Mouse (Mus musculus) testis, adult 2 months (tissue): Measurements from ENCODE around the gene Dohh. TPM values are rescaled to one million over a fixed set of nuclear protein-coding genes. Genes with fewer than 3 reads are reported as not detected.
A peak's percentile ranks its signal among the peaks of the same experiment; 100 is the strongest.

Source experiments
- H3K27ac ChIP-seq: fragments of 200-500 bp; 2 replicates; pipeline ENCODE4 v1.5.1; 2012; ENCODE audit warnings: low read depth, low read length; ENCODE audit not compliant: control insufficient read depth, insufficient read depth
- H3K27me3 ChIP-seq: fragments of 200-500 bp; 2 replicates; pipeline ENCODE4 v1.6.1; 2012; ENCODE audit warnings: mild to moderate bottlenecking, low read length, moderate library complexity; ENCODE audit not compliant: control insufficient read depth, insufficient read depth
- H3K36me3 ChIP-seq: fragments of 200-500 bp; 2 replicates; pipeline ENCODE4 v1.6.1; 2012; ENCODE audit warnings: mild to moderate bottlenecking, low read length; ENCODE audit not compliant: control insufficient read depth, insufficient read depth
- H3K4me1 ChIP-seq: fragments of 200-500 bp; 2 replicates; pipeline ENCODE4 v1.6.1; 2012; ENCODE audit warnings: low read length; ENCODE audit not compliant: control insufficient read depth, insufficient read depth
- H3K4me3 ChIP-seq: fragments of 200-500 bp; 2 replicates; pipeline ENCODE4 v1.5.1; 2012; ENCODE audit warnings: low read depth, mild to moderate bottlenecking, low read length, moderate library complexity, mixed read lengths; ENCODE audit not compliant: control insufficient read depth
- CTCF ChIP-seq: fragments of 200-500 bp; IDR thresholded peaks from 2 replicates; pipeline ENCODE4 v1.5.1; 2012; ENCODE audit warnings: low read depth, mild to moderate bottlenecking, inconsistent platforms, low read length, moderate library complexity; ENCODE audit not compliant: control insufficient read depth, insufficient read depth, insufficient replicate concordance
- POLR2A ChIP-seq: fragments of 200-500 bp; IDR thresholded peaks from 2 replicates; pipeline ENCODE4 v1.6.1; 2012; ENCODE audit warnings: low read depth, mild to moderate bottlenecking, inconsistent platforms, low read length, moderate library complexity; ENCODE audit not compliant: control insufficient read depth
- polyA plus RNA-seq: library from polyadenylated mRNA; depleted of rRNA; stranded (reverse); fragments of >200 nt; gene quantifications from 2 replicates; pipeline ENCODE4 v1.2.3, GENCODE M21; 2012

Gene Dohh
- polyA plus RNA-seq, 1 experiment, result 38.5 TPM

DNA sequence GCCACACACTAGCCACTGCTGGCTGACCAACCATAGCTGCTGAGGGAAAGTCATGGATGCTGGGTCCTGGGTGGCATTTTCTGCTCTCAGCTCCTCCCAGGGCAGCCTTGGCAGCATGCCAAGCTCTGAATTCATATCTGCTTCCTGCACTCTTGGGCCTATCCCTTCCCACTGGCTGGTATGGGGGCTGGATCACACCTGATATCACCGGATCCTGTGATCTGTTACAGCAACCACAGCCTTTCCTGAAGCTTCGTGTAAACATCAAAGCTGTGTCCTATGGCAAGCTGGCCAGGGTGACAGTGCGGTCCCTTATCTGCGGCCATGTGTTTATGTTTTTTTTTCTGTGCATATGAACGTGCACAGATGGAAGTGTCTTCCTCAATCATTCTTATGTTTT lies 2.2 kb upstream of the Dohh start:
- Histone ChIP-seq H3K27me3 (no peaks in the 10 kb centered on the region), H3K4me3 (no peak overlapping the region), H3K27ac (no peak overlapping the region), H3K4me1 (peaks cover 23% of the 10 kb centered on the region), H3K36me3 (no peaks in the 10 kb centered on the region)
- TF ChIP-seq CTCF (no peak), POLR2A (no peak)

DNA sequence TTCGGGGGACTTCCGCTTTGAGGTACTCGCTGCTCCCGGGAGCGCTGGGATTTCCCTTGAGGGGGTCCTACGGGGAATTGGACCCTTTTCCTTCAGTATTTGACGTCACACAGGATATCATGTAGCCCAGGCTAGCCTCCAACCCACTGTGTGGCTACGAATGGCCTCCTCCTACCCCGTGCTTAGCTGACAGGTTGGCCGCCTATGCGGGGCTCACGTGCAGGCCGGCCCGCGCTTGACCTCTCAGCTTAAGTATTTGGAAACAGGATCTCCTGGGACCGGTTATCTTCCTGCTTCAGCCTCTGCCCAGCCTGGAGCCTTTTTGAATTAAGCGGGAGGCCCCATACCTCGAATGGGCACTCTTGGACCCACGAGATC lies 366 bp downstream of the Dohh start:
- Histone ChIP-seq H3K27ac (peak overlapping the region; percentile 82), H3K27me3 (no peaks in the 10 kb centered on the region), H3K4me1 (peaks cover 16% of the 10 kb centered on the region), H3K36me3 (no peaks in the 10 kb centered on the region), H3K4me3 (peak overlapping the region; percentile 98)
- TF ChIP-seq POLR2A, result no peak
- TF ChIP-seq CTCF, result no peak

DNA sequence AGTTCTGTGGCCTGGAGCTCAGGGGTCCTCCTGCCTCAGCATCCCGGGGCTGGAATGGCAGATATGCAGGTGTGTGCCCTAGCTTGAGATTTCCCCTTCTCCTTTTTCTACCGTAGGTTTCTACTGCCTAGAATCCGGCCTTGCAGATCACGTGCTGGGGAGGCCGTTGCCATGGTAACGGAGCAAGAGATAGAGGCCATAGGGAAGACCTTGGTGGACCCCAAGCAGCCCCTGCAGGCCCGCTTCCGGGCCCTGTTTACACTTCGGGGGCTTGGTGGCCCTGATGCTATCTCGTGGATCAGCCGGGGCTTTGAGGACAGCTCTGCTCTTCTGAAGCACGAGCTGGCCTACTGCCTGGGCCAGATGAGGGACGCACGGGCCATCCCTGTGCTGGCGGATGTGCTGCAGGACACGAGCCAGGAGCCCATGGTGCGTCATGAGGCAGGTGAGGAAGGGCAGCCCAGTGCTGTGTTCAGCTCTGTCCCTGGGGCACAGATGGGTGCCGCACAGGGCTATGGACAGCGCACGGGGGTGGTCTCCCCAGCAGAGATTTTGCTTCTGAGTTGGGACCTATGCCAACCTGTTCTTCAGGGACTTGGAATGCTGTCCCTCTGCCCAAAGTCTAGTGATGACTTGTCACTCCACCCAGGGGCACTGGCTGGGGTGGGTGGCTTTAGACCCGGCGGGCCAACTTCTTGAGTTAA lies 1.5 kb downstream of the Dohh start:
- no peak overlapping the region for H3K27ac ChIP-seq
- H3K36me3 ChIP-seq, result no peaks in the 10 kb centered on the region
- H3K4me1 ChIP-seq, result peaks cover 23% of the 10 kb centered on the region
- no peak for TF ChIP-seq CTCF
- TF ChIP-seq POLR2A, result no peak
- peak overlapping the region; percentile 98 for H3K4me3 ChIP-seq
- no peaks in the 10 kb centered on the region for H3K27me3 ChIP-seq

DNA sequence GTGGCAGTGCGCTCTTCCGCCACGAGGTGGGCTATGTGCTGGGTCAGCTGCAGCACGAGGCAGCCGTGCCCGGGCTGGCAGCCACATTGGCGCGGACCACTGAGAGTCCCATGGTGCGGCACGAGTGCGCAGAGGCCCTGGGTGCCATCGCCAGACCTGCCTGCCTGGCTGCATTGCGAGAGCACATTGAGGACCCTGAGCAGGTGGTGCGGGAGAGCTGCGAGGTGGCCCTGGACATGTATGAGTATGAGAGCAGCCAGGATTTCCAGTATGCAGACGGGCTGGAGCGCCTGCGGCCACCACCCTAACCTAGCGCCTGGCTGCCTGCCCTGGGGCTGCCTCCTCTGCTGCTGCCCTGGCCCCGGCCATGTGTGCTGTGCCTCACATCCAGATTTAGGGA lies 3.5 kb downstream of the Dohh start:
- H3K4me1 ChIP-seq, result peaks cover 35% of the 10 kb centered on the region
- H3K27ac ChIP-seq, result no peak overlapping the region
- no peak for TF ChIP-seq CTCF
- TF ChIP-seq POLR2A, result no peak
- no peak overlapping the region for H3K4me3 ChIP-seq
- H3K27me3 ChIP-seq, result no peaks in the 10 kb centered on the region
- no peaks in the 10 kb centered on the region for H3K36me3 ChIP-seq

DNA sequence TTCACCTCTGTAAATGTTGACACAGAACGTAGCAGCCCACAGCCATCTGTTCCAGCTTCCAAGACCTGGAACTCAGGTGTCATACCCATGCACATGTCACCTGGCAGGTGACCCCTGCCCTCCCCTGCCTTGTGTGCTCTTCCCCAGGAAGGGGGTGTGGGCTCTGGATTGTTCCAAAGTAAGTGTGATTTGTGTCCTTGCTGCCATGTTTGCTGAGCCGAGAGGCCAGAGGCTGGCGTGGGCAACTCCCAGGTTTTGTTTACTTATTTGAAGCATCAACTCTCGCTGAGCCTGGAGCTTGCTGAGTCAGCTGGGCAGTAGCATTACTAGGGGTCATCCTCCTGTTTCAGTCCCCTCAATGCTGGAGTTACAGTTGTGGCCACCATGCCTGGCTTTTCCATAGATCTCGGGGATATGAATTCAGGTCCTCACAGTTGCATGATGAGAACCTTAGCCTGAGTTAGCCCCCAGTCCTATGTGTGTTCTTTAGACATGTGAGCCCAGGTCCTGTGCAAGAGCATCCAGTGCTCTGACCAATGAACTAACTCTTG lies 4.4 kb downstream of the Dohh start, which contains the start of gene Gm48552:
Gene Gm48552 (plus strand): TSS at position 501 of the 551 bp plus-strand sequence.
- Histone ChIP-seq H3K36me3 (no peaks in the 10 kb centered on the region), H3K4me3 (no peak within 1 kb of the TSS), H3K4me1 (peaks cover 38% of the 10 kb centered on the region), H3K27me3 (no peaks in the 10 kb centered on the region), H3K27ac (no peak within 1 kb of the TSS)
- TF ChIP-seq POLR2A (peak; percentile 46; the same call in 1 of the 2 replicates), CTCF (no peak)

DNA sequence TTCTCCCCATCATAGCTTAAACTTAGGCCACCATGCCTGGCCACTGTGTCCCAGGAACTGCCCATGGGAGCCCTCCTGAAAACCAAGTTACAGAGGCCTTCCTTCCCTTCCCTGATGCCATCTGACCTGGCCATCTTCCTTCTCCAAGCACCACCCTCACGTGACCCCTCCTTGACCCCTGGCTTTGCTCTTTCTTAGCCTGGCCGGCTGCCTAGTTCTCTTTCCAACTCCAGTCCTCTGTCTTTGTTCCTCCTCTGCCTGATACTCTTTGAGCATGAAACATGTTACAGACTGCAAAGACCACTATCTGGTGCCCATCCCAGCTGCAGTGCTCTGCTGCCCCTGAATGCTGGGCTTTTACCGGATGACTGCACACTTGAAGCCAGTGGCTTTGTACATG lies 5.1 kb downstream of the Dohh start:
- Histone ChIP-seq H3K4me3 (no peak overlapping the region), H3K36me3 (no peaks in the 10 kb centered on the region), H3K27me3 (no peaks in the 10 kb centered on the region), H3K4me1 (peaks cover 44% of the 10 kb centered on the region), H3K27ac (no peak overlapping the region)
- TF ChIP-seq CTCF, result no peak
- no peak for TF ChIP-seq POLR2A

DNA sequence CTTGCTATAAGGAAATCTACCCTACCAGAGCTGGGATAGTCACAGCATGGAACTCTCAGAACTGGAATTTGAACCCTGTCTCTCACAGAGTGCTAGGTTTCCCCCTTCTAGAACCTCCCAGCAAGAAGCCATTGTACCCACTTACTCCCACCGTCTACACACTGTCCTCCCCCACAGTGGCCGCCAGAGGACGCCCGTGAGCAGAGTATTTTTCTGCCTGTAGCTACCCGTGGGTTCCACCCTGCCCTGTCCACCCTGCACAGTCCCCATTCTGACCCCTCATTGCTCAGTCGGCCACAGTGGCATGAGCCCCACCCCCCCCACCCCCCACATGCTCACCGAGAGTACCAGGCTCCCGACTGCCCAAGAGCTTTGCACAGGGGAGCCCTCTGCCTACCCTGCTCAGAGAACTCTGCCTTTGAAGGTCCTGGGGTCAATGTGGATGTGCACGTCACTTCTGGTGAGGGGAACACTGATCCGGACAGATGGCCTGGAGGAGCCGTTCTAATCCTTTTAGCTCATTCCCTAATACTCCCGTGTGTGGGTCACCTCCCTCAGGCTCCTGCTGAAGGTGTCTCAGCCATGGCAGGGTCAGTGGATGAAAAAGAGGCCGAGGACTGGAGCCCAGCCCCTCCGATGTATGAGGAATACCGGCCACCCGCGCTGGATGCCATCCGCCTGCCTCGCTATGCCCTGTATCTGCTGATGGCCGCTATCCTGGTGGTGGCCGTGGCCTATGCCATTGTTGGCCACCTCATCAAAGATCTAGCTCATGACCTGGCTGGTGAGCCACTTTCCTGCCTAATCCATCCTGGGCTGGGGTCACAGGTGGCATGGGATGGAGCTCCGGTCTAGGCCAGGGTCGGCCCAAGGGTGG lies 5.8 kb downstream of the Dohh start:
- Histone ChIP-seq H3K4me1 (peaks cover 45% of the 10 kb centered on the region), H3K4me3 (no peak overlapping the region), H3K27me3 (no peaks in the 10 kb centered on the region), H3K27ac (peak overlapping the region; percentile 7; the same call in 1 of the 2 replicates), H3K36me3 (no peaks in the 10 kb centered on the region)
- TF ChIP-seq CTCF (peak; percentile 57; the same call in 1 of the 2 replicates), POLR2A (no peak)
